Mouse (Mus musculus) G1E (cell line): ENCODE data around the gene Lhx6.

Source experiments
- CTCF ChIP-seq: IDR thresholded peaks from 2 replicates; pipeline ENCODE4 v1.5.1; 2012; ENCODE audit warnings: low read depth, low read length, inconsistent platforms, mixed read lengths
- GATA1 ChIP-seq: IDR thresholded peaks from 2 replicates; pipeline ENCODE4 v1.6.1; 2012; ENCODE audit warnings: borderline replicate concordance, low read length, inconsistent platforms, mixed read lengths
- POLR2AphosphoS5 ChIP-seq: IDR thresholded peaks from 2 replicates; pipeline ENCODE4 v1.6.1; 2012; ENCODE audit warnings: low read depth, low read length, inconsistent platforms; ENCODE audit not compliant: insufficient replicate concordance
- TAL1 ChIP-seq: conservative IDR thresholded peaks from 2 replicates; pipeline ENCODE4 v1.6.1; 2012; ENCODE audit warnings: low read depth, low read length, inconsistent platforms, mixed read lengths

DNA sequence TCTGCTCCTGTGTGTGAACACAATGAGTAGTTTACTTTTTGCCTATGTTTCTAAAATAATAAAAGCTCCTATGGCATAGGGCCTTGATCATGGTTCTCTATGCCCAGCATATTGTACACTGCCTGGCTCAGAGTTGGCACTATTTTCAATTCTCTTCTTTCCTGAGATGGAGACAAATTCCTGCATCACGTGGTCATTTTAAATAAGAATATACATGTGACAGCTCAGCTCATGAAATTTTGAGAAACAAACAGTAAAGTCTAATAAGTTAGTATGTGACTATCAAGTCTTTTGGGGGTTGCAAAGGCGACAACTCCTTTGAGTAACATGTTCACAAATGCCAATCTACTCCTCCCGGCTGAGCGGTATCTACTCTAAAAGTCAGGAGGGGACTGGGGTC is 30.7 kb upstream of the Lhx6 start:
- TF ChIP-seq CTCF (no peak), POLR2AphosphoS5 (no peak), TAL1 (no peak), GATA1 (no peak)
